Comparison of ENCODE assay signal across 8 mouse cellular contexts in genomic region chr4:59548560-59549174, GRCm38 (mm10). TPM values are rescaled to one million over a fixed set of nuclear protein-coding genes. Genes with fewer than 3 reads are reported as not detected.
DNase-seq lines count a peak whose midpoint lies in the region; ATAC-seq and TF ChIP-seq lines count a peak whose summit lies in the region.

No protein-coding gene starts in this region.

- peaks cover 1% of the 10 kb centered on the region; the same call in 1 of the 2 replicates for H3K27me3 ChIP-seq in ES-Bruce4 (ENCODE audit: control insufficient read depth, insufficient read depth, low read length, poor library complexity, severe bottlenecking)
- peaks cover 2% of the 10 kb centered on the region; the same call in 1 of the 2 replicates for H3K27me3 ChIP-seq in forebrain, embryonic 11.5 days (ENCODE audit: control insufficient read depth, insufficient read depth, low read length)
- H3K27me3 ChIP-seq in heart, embryonic 16.5 days (ENCODE audit: control insufficient read depth, insufficient read depth, low read length) = no peaks in the 10 kb centered on the region
- H3K27me3 ChIP-seq in liver, embryonic 16.5 days (ENCODE audit: control insufficient read depth, insufficient read depth, low read depth, low read length) = no peaks in the 10 kb centered on the region
- no peaks in the 10 kb centered on the region for H3K27me3 ChIP-seq in neural tube, embryonic 13.5 days

- no peaks in the 10 kb centered on the region for H3K36me3 ChIP-seq in ES-Bruce4 (ENCODE audit: control insufficient read depth, insufficient read depth, low read length, poor library complexity, severe bottlenecking)
- H3K36me3 ChIP-seq in forebrain, embryonic 11.5 days (ENCODE audit: control insufficient read depth, insufficient read depth, low read length) = no peaks in the 10 kb centered on the region
- no peaks in the 10 kb centered on the region for H3K36me3 ChIP-seq in heart, embryonic 16.5 days (ENCODE audit: control insufficient read depth, insufficient read depth)
- no peaks in the 10 kb centered on the region for H3K36me3 ChIP-seq in liver, embryonic 16.5 days (ENCODE audit: control insufficient read depth, insufficient read depth)
- no peaks in the 10 kb centered on the region for H3K36me3 ChIP-seq in neural tube, embryonic 13.5 days

- H3K4me1 ChIP-seq in ES-Bruce4 (ENCODE audit: control insufficient read depth, insufficient read depth, low read length) = no peaks in the 10 kb centered on the region
- 0 out of 2 replicates have a peak, but pooled peaks cover 2% of the 10 kb centered on the region for H3K4me1 ChIP-seq in brown adipose tissue, adult 24 weeks (ENCODE audit: control insufficient read depth, insufficient read depth, insufficient read length, low read length)
- H3K4me1 ChIP-seq in forebrain, embryonic 11.5 days (replicated peaks; ENCODE audit: control insufficient read depth, insufficient read depth, low read length) = no peaks in the 10 kb centered on the region
- peaks cover 20% of the 10 kb centered on the region for H3K4me1 ChIP-seq in heart, embryonic 16.5 days (ENCODE audit: control insufficient read depth, insufficient read depth, low read length)
- peaks cover 17% of the 10 kb centered on the region for H3K4me1 ChIP-seq in liver, embryonic 16.5 days (ENCODE audit: control insufficient read depth, low read depth, low read length)
- H3K4me1 ChIP-seq in neural tube, embryonic 13.5 days (replicated peaks) = peaks cover 24% of the 10 kb centered on the region

- peak; percentile 87; the same call in 1 of the 2 replicates for ATAC-seq in forebrain, embryonic 11.5 days (replicated peaks; ENCODE audit: low FRiP score)
- peak; percentile 73 for ATAC-seq in heart, embryonic 16.5 days (replicated peaks; ENCODE audit: extremely low read depth, insufficient read depth, low FRiP score)
- peak; percentile 72 for ATAC-seq in liver, embryonic 16.5 days (ENCODE audit: low read depth)
- ATAC-seq in neural tube, embryonic 13.5 days (ENCODE audit: low read depth) = peak; percentile 86

- under 1% methylated on average over 75 of the region's 83 CpGs for WGBS in forebrain, embryonic 11.5 days
- whole genome bisulfite sequencing in heart, embryonic 16.5 days = under 1% methylated on average over 80 of the region's 83 CpGs
- under 1% methylated on average over 83 of the region's 83 CpGs for WGBS in liver, embryonic 16.5 days (ENCODE audit: insufficient replicate concordance)
- WGBS in neural tube, embryonic 13.5 days = under 1% methylated on average over 78 of the region's 83 CpGs

- peak overlapping the region; percentile 98 for H3K9ac ChIP-seq in ES-Bruce4 (ENCODE audit: low read depth, poor library complexity, severe bottlenecking)
- peak overlapping the region; percentile 78 for H3K9ac ChIP-seq in forebrain, embryonic 11.5 days (ENCODE audit: low read length)
- H3K9ac ChIP-seq in heart, embryonic 16.5 days (ENCODE audit: low read length) = peak overlapping the region; percentile 97
- H3K9ac ChIP-seq in liver, embryonic 16.5 days (ENCODE audit: low read depth, low read length) = peak overlapping the region; percentile 100
- H3K9ac ChIP-seq in neural tube, embryonic 13.5 days = peak overlapping the region; percentile 93

- no peak for TF ChIP-seq POLR2A in ES-Bruce4 (IDR thresholded peaks at IDR 0.05; ENCODE audit: insufficient read depth, low read length)

- DNase-seq in forebrain, embryonic 11.5 days (ENCODE audit: low spot score) = peak; percentile 84
- DNase-seq in kidney, postnatal 25 days = peak; percentile 76 to 88
- DNase-seq in thymus, adult 18-20 months = peak; percentile 73 to 81

- no peaks in the 10 kb centered on the region for H3K9me3 ChIP-seq in ES-Bruce4 (replicated peaks; ENCODE audit: control insufficient read depth, insufficient read depth, low read length, poor library complexity, severe bottlenecking)
- H3K9me3 ChIP-seq in forebrain, embryonic 11.5 days (ENCODE audit: control insufficient read depth, low read length) = no peaks in the 10 kb centered on the region
- no peaks in the 10 kb centered on the region for H3K9me3 ChIP-seq in heart, embryonic 16.5 days (replicated peaks; ENCODE audit: control insufficient read depth, low read length)
- H3K9me3 ChIP-seq in liver, embryonic 16.5 days (replicated peaks; ENCODE audit: control insufficient read depth, low read length) = no peaks in the 10 kb centered on the region
- no peaks in the 10 kb centered on the region for H3K9me3 ChIP-seq in neural tube, embryonic 13.5 days

- peak overlapping the region; percentile 44; the same call in 1 of the 2 replicates for H3K27ac ChIP-seq in ES-Bruce4 (ENCODE audit: insufficient read depth, low read length)
- peak overlapping the region; percentile 99 for H3K27ac ChIP-seq in brown adipose tissue, adult 24 weeks (replicated peaks; ENCODE audit: low read depth, low read length)
- peak overlapping the region; percentile 48 for H3K27ac ChIP-seq in forebrain, embryonic 11.5 days (ENCODE audit: low read depth, low read length)
- peak overlapping the region; percentile 98 for H3K27ac ChIP-seq in heart, embryonic 16.5 days (ENCODE audit: low read length)
- peak overlapping the region; percentile 100 for H3K27ac ChIP-seq in liver, embryonic 16.5 days (ENCODE audit: low read length)
- H3K27ac ChIP-seq in neural tube, embryonic 13.5 days (replicated peaks) = peak overlapping the region; percentile 95

- TF ChIP-seq CTCF in ES-Bruce4 (IDR thresholded peaks at IDR 0.05; ENCODE audit: low read depth, low read length) = no peak

- no peak for TF ChIP-seq EP300 in ES-Bruce4 (IDR thresholded peaks at IDR 0.05; ENCODE audit: insufficient read depth, low read depth, low read length)

- H3K4me2 ChIP-seq in forebrain, embryonic 11.5 days (ENCODE audit: low read depth, low read length, severe bottlenecking) = peak overlapping the region; percentile 72
- peak overlapping the region; percentile 85 for H3K4me2 ChIP-seq in heart, embryonic 16.5 days (ENCODE audit: low read depth, low read length)
- peak overlapping the region; percentile 98 for H3K4me2 ChIP-seq in liver, embryonic 16.5 days (ENCODE audit: low read depth, low read length)
- peak overlapping the region; percentile 78 for H3K4me2 ChIP-seq in neural tube, embryonic 13.5 days

- H3K4me3 ChIP-seq in ES-Bruce4 (ENCODE audit: low read depth, low read length) = peak overlapping the region; percentile 92
- peak overlapping the region; percentile 99 for H3K4me3 ChIP-seq in brown adipose tissue, adult 24 weeks (ENCODE audit: insufficient read depth, low read depth, low read length)
- H3K4me3 ChIP-seq in forebrain, embryonic 11.5 days (ENCODE audit: low read depth, low read length) = peak overlapping the region; percentile 68
- peak overlapping the region; percentile 98 for H3K4me3 ChIP-seq in heart, embryonic 16.5 days (ENCODE audit: low read length)
- peak overlapping the region; percentile 99 for H3K4me3 ChIP-seq in liver, embryonic 16.5 days (ENCODE audit: low read depth, low read length)
- peak overlapping the region; percentile 92 for H3K4me3 ChIP-seq in neural tube, embryonic 13.5 days

RNA-seq across cellular contexts. Expression of gene Ptbp3, which starts 0.5 kb away (rescaled TPM):
- 113 and 126 TPM in 2 replicates for polyA plus RNA-seq in ES-Bruce4 (2011; ENCODE audit: insufficient read depth, insufficient read length, low read depth, missing spikeins)
- polyA plus RNA-seq in brown adipose tissue, adult 24 weeks (2012; ENCODE audit: insufficient read depth, insufficient read length, missing spikeins) = 29.8 and 31.9 TPM in 2 replicates
- 30.3 TPM in 2 replicates for polyA plus RNA-seq in forebrain, embryonic 11.5 days (2014; fragmentation: Nextera tagmentation; extraction: Ambion mirVana)
- 27.6 and 27.7 TPM in 2 replicates for polyA plus RNA-seq in heart, embryonic 16.5 days (2015; fragmentation: Nextera tagmentation; extraction: Ambion mirVana)
- polyA plus RNA-seq in liver, embryonic 16.5 days (2015; fragmentation: Nextera tagmentation; extraction: Ambion mirVana) = 52.4 and 54.2 TPM in 2 replicates
- polyA plus RNA-seq in neural tube, embryonic 13.5 days (2015; fragmentation: Nextera tagmentation; extraction: Ambion mirVana) = 25.0 and 29.5 TPM in 2 replicates

RNA-seq across cellular contexts. Expression of gene Hsdl2, which starts 32.7 kb away (rescaled TPM):
- polyA plus RNA-seq in ES-Bruce4 (2011; ENCODE audit: insufficient read depth, insufficient read length, low read depth, missing spikeins) = 21.1 and 27.3 TPM in 2 replicates
- polyA plus RNA-seq in brown adipose tissue, adult 24 weeks (2012; ENCODE audit: insufficient read depth, insufficient read length, missing spikeins) = 251 and 343 TPM in 2 replicates
- polyA plus RNA-seq in forebrain, embryonic 11.5 days (2014; fragmentation: Nextera tagmentation; extraction: Ambion mirVana) = 27.7 and 28.1 TPM in 2 replicates
- polyA plus RNA-seq in heart, embryonic 16.5 days (2015; fragmentation: Nextera tagmentation; extraction: Ambion mirVana) = 80.2 and 88.0 TPM in 2 replicates
- 20.9 and 21.3 TPM in 2 replicates for polyA plus RNA-seq in liver, embryonic 16.5 days (2015; fragmentation: Nextera tagmentation; extraction: Ambion mirVana)
- polyA plus RNA-seq in neural tube, embryonic 13.5 days (2015; fragmentation: Nextera tagmentation; extraction: Ambion mirVana) = 50.5 and 50.7 TPM in 2 replicates

Comparison
In these comparisons a context has a peak if more than half of its experiments do, and no peak if none do; other contexts are left out.
1. Peak in every context shown above with its lines: DNase-seq, ATAC-seq, H3K4me3 ChIP-seq and H3K27ac ChIP-seq.
2. H3K27ac ChIP-seq: peak in every context shown above with its lines; median percentile 100 in liver, embryonic 16.5 days; 99 in brown adipose tissue, adult 24 weeks; 98 in heart, embryonic 16.5 days; 95 in neural tube, embryonic 13.5 days; 48 in forebrain, embryonic 11.5 days; 44 in ES-Bruce4.